Mouse (Mus musculus): ENCODE data around the gene Bhlhe41. TPM values are rescaled to one million over a fixed set of nuclear protein-coding genes. Genes with fewer than 3 reads are reported as not detected.

Gene Bhlhe41
- total and polyA plus RNA-seq, 3 experiments: 4.7 to 32.3 (median 10.4) TPM

DNA sequence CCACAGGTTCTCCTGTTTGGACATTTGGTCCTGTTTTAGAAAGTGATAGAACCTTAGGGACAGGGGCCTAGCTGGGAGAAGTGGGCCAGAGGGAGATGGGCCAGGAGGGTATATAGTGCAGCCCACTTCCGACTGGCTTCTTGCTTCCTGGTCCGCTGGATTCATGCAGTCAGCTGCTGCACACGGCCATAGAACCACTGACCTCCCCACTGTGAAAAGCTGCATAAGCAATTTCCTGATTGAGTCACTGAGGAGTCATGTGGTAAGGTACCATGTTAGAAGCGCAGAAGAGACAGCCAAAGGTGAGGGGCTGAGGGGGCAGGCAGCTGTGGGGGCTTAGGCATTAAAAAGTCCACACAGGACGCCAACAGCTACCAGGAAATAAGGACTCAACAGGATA, 43.1 kb downstream of the Bhlhe41 start:
- no peak for DNase-seq
- 59% methylated on average over 5 of the region's 5 CpGs for WGBS
- no peaks in the 10 kb centered on the region for H3K27me3 ChIP-seq (ENCODE audit: control insufficient read depth, insufficient read depth, low read length)
- no peaks in the 10 kb centered on the region for H3K36me3 ChIP-seq (ENCODE audit: control insufficient read depth, insufficient read depth, low read length)
- TF ChIP-seq EP300 (IDR thresholded peaks at IDR 0.05; ENCODE audit: insufficient read depth, low read depth, low read length): no peak
- no peak for TF ChIP-seq POLR2A (IDR thresholded peaks at IDR 0.05; ENCODE audit: insufficient read depth, low read depth, low read length)
- TF ChIP-seq CTCF (IDR thresholded peaks at IDR 0.05): no peak
- intact Hi-C loops (cut with DNase I): loop anchor here (2.0 to 10.0 kb wide), 3 partner anchors 381 to 583 kb away; no protein-coding TSS in a partner anchor
- H3K9ac ChIP-seq (ENCODE audit: low read depth, low read length): no peak overlapping the region
- H3K4me3 ChIP-seq: no peak overlapping the region
- H3K79me2 ChIP-seq (replicated peaks; ENCODE audit: control insufficient read depth, insufficient read depth, low read length): no peaks in the 10 kb centered on the region
- no peaks in the 10 kb centered on the region; the same call in 1 of the 2 replicates for H3K4me1 ChIP-seq (ENCODE audit: control insufficient read depth, insufficient read depth, low read length)
- H3K27ac ChIP-seq: no peak overlapping the region

GRCm38 (mm10) chr6:145819151-145819550, 46.2 kb downstream of the Bhlhe41 start:
- 74% methylated on average over 9 of the region's 9 CpGs for WGBS
- no peak overlapping the region for H3K9ac ChIP-seq (ENCODE audit: low read depth, low read length)
- no peak for TF ChIP-seq EP300 (IDR thresholded peaks at IDR 0.05; ENCODE audit: insufficient read depth, low read depth, low read length)
- no peak for TF ChIP-seq POLR2A (IDR thresholded peaks at IDR 0.05; ENCODE audit: insufficient read depth, low read depth, low read length)
- TF ChIP-seq CTCF (IDR thresholded peaks at IDR 0.05): no peak
- H3K4me1 ChIP-seq (ENCODE audit: control insufficient read depth, insufficient read depth, low read length): no peaks in the 10 kb centered on the region; the same call in 1 of the 2 replicates
- DNase-seq: no peak
- no peaks in the 10 kb centered on the region for H3K27me3 ChIP-seq (ENCODE audit: control insufficient read depth, insufficient read depth, low read length)
- H3K4me3 ChIP-seq: no peak overlapping the region
- intact Hi-C loops (cut with DNase I): no loop called here
- no peak overlapping the region for H3K27ac ChIP-seq
- H3K36me3 ChIP-seq (ENCODE audit: control insufficient read depth, insufficient read depth, low read length): no peaks in the 10 kb centered on the region
- no peaks in the 10 kb centered on the region for H3K79me2 ChIP-seq (replicated peaks; ENCODE audit: control insufficient read depth, insufficient read depth, low read length)

DNA sequence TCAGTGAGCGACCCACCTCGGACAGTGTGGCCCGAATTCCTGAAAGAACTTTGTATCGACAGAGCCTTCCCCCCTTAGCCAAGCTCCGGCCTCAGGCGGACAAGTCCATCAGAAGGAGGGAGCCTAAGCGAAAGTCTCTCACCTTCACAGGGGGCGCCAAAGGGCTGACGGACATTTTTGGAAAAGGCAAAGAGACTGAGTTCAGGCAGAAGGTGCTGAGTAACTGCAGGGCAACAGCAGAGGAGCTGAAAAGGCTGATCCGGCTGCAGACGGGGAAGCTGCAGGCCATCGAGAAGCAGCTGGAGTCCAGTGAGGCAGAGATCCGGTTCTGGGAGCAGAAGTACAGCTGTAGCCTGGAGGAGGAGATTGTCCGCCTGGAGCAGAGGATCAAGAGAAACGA, 50.2 kb downstream of the Bhlhe41 start:
- Histone ChIP-seq H3K36me3 (ENCODE audit: control insufficient read depth, insufficient read depth, low read length) (peaks cover 3% of the 10 kb centered on the region; the same call in 1 of the 2 replicates), H3K4me3 (no peak overlapping the region)

DNA sequence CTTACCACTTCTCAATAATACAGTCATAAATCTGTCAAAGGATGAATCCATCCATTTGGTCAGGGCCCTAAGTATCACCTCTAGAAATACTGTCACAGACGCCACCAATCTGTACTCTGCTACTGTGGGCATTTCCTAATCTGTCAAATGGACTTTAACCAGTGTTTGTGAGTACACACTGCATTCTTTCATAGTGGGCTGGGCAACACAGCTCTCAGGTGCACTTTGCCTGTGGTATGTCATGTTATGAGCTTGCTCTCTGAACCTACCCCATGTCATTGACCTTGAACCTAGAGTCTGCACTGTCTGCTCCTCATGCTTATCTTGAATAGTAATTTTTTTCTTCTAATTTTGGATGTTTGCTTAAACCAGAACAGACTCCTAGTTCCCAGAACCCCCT, 54.2 kb downstream of the Bhlhe41 start:
- no peaks in the 10 kb centered on the region for H3K79me2 ChIP-seq (replicated peaks; ENCODE audit: control insufficient read depth, insufficient read depth, low read length)
- H3K27ac ChIP-seq: no peak overlapping the region
- H3K4me1 ChIP-seq (ENCODE audit: control insufficient read depth, insufficient read depth, low read length): peaks cover 6% of the 10 kb centered on the region
- DNase-seq: no peak
- no peak overlapping the region for H3K4me3 ChIP-seq
- no peaks in the 10 kb centered on the region for H3K27me3 ChIP-seq (ENCODE audit: control insufficient read depth, insufficient read depth, low read length)
- intact Hi-C loops (cut with DNase I): no loop called here
- no peak overlapping the region for H3K9ac ChIP-seq (ENCODE audit: low read depth, low read length)
- WGBS: 100% methylated on average over 1 of the region's 1 CpGs
- TF ChIP-seq EP300 (IDR thresholded peaks at IDR 0.05; ENCODE audit: insufficient read depth, low read depth, low read length): no peak
- no peak for TF ChIP-seq POLR2A (IDR thresholded peaks at IDR 0.05; ENCODE audit: insufficient read depth, low read depth, low read length)
- TF ChIP-seq CTCF (IDR thresholded peaks at IDR 0.05): no peak
- H3K36me3 ChIP-seq (ENCODE audit: control insufficient read depth, insufficient read depth, low read length): peaks cover 3% of the 10 kb centered on the region; the same call in 1 of the 2 replicates

More for the DNA sequence above, 50.2 kb downstream of the Bhlhe41 start:
- 62% methylated on average over 15 of the region's 15 CpGs for WGBS
- H3K27me3 ChIP-seq (ENCODE audit: control insufficient read depth, insufficient read depth, low read length): no peaks in the 10 kb centered on the region
- no peak for DNase-seq
- H3K79me2 ChIP-seq (replicated peaks; ENCODE audit: control insufficient read depth, insufficient read depth, low read length): no peaks in the 10 kb centered on the region
- TF ChIP-seq EP300 (IDR thresholded peaks at IDR 0.05; ENCODE audit: insufficient read depth, low read depth, low read length): no peak
- TF ChIP-seq CTCF (IDR thresholded peaks at IDR 0.05): peak; percentile 36
- no peak for TF ChIP-seq POLR2A (IDR thresholded peaks at IDR 0.05; ENCODE audit: insufficient read depth, low read depth, low read length)
- no peak overlapping the region for H3K9ac ChIP-seq (ENCODE audit: low read depth, low read length)
- intact Hi-C loops (cut with DNase I): no loop called here
- H3K27ac ChIP-seq: no peak overlapping the region
- H3K4me1 ChIP-seq (ENCODE audit: control insufficient read depth, insufficient read depth, low read length): no peaks in the 10 kb centered on the region; the same call in 1 of the 2 replicates

GRCm38 (mm10) chr6:145810015-145810414, 55.3 kb downstream of the Bhlhe41 start:
- Histone ChIP-seq H3K36me3 (ENCODE audit: control insufficient read depth, insufficient read depth, low read length) (peaks cover 3% of the 10 kb centered on the region; the same call in 1 of the 2 replicates), H3K4me1 (ENCODE audit: control insufficient read depth, insufficient read depth, low read length) (peaks cover 6% of the 10 kb centered on the region), H3K79me2 (replicated peaks; ENCODE audit: control insufficient read depth, insufficient read depth, low read length) (no peaks in the 10 kb centered on the region), H3K9ac (ENCODE audit: low read depth, low read length) (no peak overlapping the region), H3K4me3 (no peak overlapping the region), H3K27ac (no peak overlapping the region), H3K27me3 (ENCODE audit: control insufficient read depth, insufficient read depth, low read length) (no peaks in the 10 kb centered on the region)
- WGBS: 69% methylated on average over 6 of the region's 6 CpGs
- DNase-seq: no peak
- no peak for TF ChIP-seq CTCF (IDR thresholded peaks at IDR 0.05)
- no peak for TF ChIP-seq EP300 (IDR thresholded peaks at IDR 0.05; ENCODE audit: insufficient read depth, low read depth, low read length)
- TF ChIP-seq POLR2A (IDR thresholded peaks at IDR 0.05; ENCODE audit: insufficient read depth, low read depth, low read length): no peak
- intact Hi-C loops (cut with DNase I): no loop called here

DNA sequence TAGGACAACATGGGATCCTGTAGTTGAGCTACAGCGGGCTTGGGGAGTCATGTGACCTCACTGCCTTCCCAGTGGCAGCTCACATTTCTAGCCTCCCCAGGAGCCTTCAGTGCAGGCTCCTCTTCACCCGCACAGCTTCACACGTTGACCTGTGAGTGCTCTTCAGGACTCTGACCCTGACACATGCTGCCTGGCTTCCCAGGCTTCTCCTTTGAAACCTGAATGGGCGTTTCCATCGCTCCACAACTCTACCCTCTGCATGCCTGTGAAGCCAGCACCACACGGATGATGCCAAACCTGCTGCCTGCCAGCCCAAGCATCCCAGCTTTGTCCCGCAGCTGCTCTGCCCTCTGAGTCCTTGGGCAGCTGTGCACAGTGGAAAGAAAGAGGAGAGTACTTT, 55.8 kb downstream of the Bhlhe41 start:
- Histone ChIP-seq H3K79me2 (replicated peaks; ENCODE audit: control insufficient read depth, insufficient read depth, low read length) (0 out of 2 replicates have a peak, but pooled peaks cover under 1% of the 10 kb centered on the region), H3K27ac (no peak overlapping the region), H3K36me3 (ENCODE audit: control insufficient read depth, insufficient read depth, low read length) (peaks cover 3% of the 10 kb centered on the region; the same call in 1 of the 2 replicates), H3K27me3 (ENCODE audit: control insufficient read depth, insufficient read depth, low read length) (no peaks in the 10 kb centered on the region), H3K4me1 (ENCODE audit: control insufficient read depth, insufficient read depth, low read length) (peaks cover 6% of the 10 kb centered on the region), H3K9ac (ENCODE audit: low read depth, low read length) (no peak overlapping the region), H3K4me3 (no peak overlapping the region)
- TF ChIP-seq EP300 (IDR thresholded peaks at IDR 0.05; ENCODE audit: insufficient read depth, low read depth, low read length): no peak
- no peak for TF ChIP-seq CTCF (IDR thresholded peaks at IDR 0.05)
- no peak for TF ChIP-seq POLR2A (IDR thresholded peaks at IDR 0.05; ENCODE audit: insufficient read depth, low read depth, low read length)
- no peak for DNase-seq
- intact Hi-C loops (cut with DNase I): no loop called here
- 68% methylated on average over 7 of the region's 7 CpGs for WGBS

Other genes starting within 250 kb of the Bhlhe41 start
- under 1 TPM; 0.20 to 0.31 TPM for gene Tuba3b, start 249.8 kb downstream of the Bhlhe41 start, total RNA-seq (2021)
- 0.67 and 0.68 TPM in 2 replicates for gene Tuba3b, start 249.8 kb downstream of the Bhlhe41 start, polyA plus RNA-seq (2012; rRNA removed)
- 10 to 100 TPM; 56.9 to 58.2 TPM for gene Rassf8, start 118.8 kb downstream of the Bhlhe41 start, total RNA-seq (2021)
- gene Rassf8, start 118.8 kb downstream of the Bhlhe41 start, polyA plus RNA-seq (2012; rRNA removed): 18.1 and 36.4 TPM in 2 replicates
- 100 to 1,000 TPM; 104 to 114 TPM for gene Sspn, start 66.1 kb upstream of the Bhlhe41 start, total RNA-seq (2021)
- 62.1 and 102 TPM in 2 replicates for gene Sspn, start 66.1 kb upstream of the Bhlhe41 start, polyA plus RNA-seq (2012; rRNA removed)

Measured in heart, adult 2 months (tissue).